Comparison of ENCODE assay signal across 14 mouse cellular contexts in genomic region chr5:126281057-126281728, GRCm38 (mm10).
DNase-seq lines count a peak whose midpoint lies in the region; ATAC-seq and TF ChIP-seq lines count a peak whose summit lies in the region.
"Had no signal": no experiment of that assay in that cellular context is flagged by ENCODE, and none has a peak within 500 bp of the region (broad histone marks: within the 10 kb centered on the region; RNA-seq: fewer than 3 reads in every experiment).

No protein-coding gene starts in this region.

- H3K27ac ChIP-seq in kidney, postnatal 0 days: no peak overlapping the region
- H3K27ac ChIP-seq in kidney, embryonic 14.5 days (ENCODE audit: low read depth, low read length): no peak overlapping the region
- H3K27ac ChIP-seq in midbrain, postnatal 0 days (ENCODE audit: low read depth, low read length): no peak overlapping the region
- H3K27ac ChIP-seq: embryonic facial prominence, embryonic 13.5 days; macrophage had no signal

- H3K9ac ChIP-seq in kidney, postnatal 0 days (ENCODE audit: low read depth, low read length): no peak overlapping the region
- no peak overlapping the region for H3K9ac ChIP-seq in kidney, embryonic 14.5 days (ENCODE audit: low read depth, low read length)
- no peak overlapping the region for H3K9ac ChIP-seq in midbrain, postnatal 0 days (replicated peaks; ENCODE audit: low read length, poor library complexity, severe bottlenecking)
- H3K9ac ChIP-seq: embryonic facial prominence, embryonic 13.5 days; liver, postnatal 0 days had no signal

- ATAC-seq in kidney, postnatal 0 days (replicated peaks; ENCODE audit: low FRiP score, low read depth): no peak
- ATAC-seq in kidney, embryonic 14.5 days (ENCODE audit: low FRiP score, low TSS enrichment): no peak
- no peak for ATAC-seq in midbrain, postnatal 0 days (ENCODE audit: low FRiP score)
- ATAC-seq in granulocyte monocyte progenitor cell, adult 5-6 weeks (replicated peaks; ENCODE audit: poor library complexity, severe bottlenecking): no peak
- ATAC-seq: liver, postnatal 0 days had no signal

- intact Hi-C loops in gastrocnemius, postnatal 14 days (cut with DNase I; ENCODE audit: low total_unique reads): no loop called here

- TF ChIP-seq CTCF in kidney, postnatal 0 days (IDR thresholded peaks at IDR 0.05; ENCODE audit: low read depth): no peak
- TF ChIP-seq CTCF in midbrain, postnatal 0 days (IDR thresholded peaks at IDR 0.05): no peak

- H3K36me3 ChIP-seq in kidney, postnatal 0 days (ENCODE audit: insufficient read depth, low read length): no peaks in the 10 kb centered on the region
- H3K36me3 ChIP-seq in kidney, embryonic 14.5 days (ENCODE audit: control insufficient read depth, insufficient read depth, low read length): no peaks in the 10 kb centered on the region
- H3K36me3 ChIP-seq in midbrain, postnatal 0 days (ENCODE audit: insufficient read depth, low read length): no peaks in the 10 kb centered on the region
- H3K36me3 ChIP-seq: embryonic facial prominence, embryonic 13.5 days had no signal

- H3K4me1 ChIP-seq in kidney, postnatal 0 days (replicated peaks; ENCODE audit: insufficient read depth, low read length): no peaks in the 10 kb centered on the region
- no peaks in the 10 kb centered on the region for H3K4me1 ChIP-seq in kidney, embryonic 14.5 days (ENCODE audit: control insufficient read depth, insufficient read depth, low read length)
- H3K4me1 ChIP-seq in midbrain, postnatal 0 days (ENCODE audit: insufficient read depth, low read length): peaks cover 2% of the 10 kb centered on the region; the same call in 1 of the 2 replicates

- no peak overlapping the region for H3K4me2 ChIP-seq in kidney, postnatal 0 days (ENCODE audit: low read length)
- H3K4me2 ChIP-seq in kidney, embryonic 14.5 days (replicated peaks; ENCODE audit: low read depth, low read length): no peak overlapping the region
- H3K4me2 ChIP-seq in midbrain, postnatal 0 days (ENCODE audit: low read depth, low read length, poor library complexity, severe bottlenecking): no peak overlapping the region
- H3K4me2 ChIP-seq: embryonic facial prominence, embryonic 13.5 days had no signal

- WGBS in kidney, postnatal 0 days: 24% methylated on average over 10 of the region's 10 CpGs
- WGBS in kidney, embryonic 14.5 days: 25% methylated on average over 10 of the region's 10 CpGs
- WGBS in midbrain, postnatal 0 days: 21% methylated on average over 10 of the region's 10 CpGs

- peak; percentile 4 to 9 for DNase-seq in cerebellum, postnatal 10 days
- DNase-seq in cerebellum, adult 11 months: no peak
- peak; percentile 4 for DNase-seq in kidney, postnatal 0 days (ENCODE audit: low spot score)
- DNase-seq in embryo, embryonic 9.5 days (ENCODE audit: extremely low spot score): peak; percentile 18
- DNase-seq in midbrain, postnatal 0 days (ENCODE audit: low spot score): peak; percentile 10
- no peak for DNase-seq in gastrocnemius, postnatal 14 days
- DNase-seq: cerebellum, adult 9-11 months; kidney, postnatal 14 days; liver, postnatal 0 days; thymus, postnatal 36 days had no signal

- no peaks in the 10 kb centered on the region for H3K9me3 ChIP-seq in kidney, postnatal 0 days (replicated peaks; ENCODE audit: low read length)
- no peaks in the 10 kb centered on the region for H3K9me3 ChIP-seq in kidney, embryonic 14.5 days (ENCODE audit: control insufficient read depth, low read length)
- H3K9me3 ChIP-seq in midbrain, postnatal 0 days (ENCODE audit: low read length): no peaks in the 10 kb centered on the region
- H3K9me3 ChIP-seq: embryonic facial prominence, embryonic 13.5 days had no signal

- no peak overlapping the region for H3K4me3 ChIP-seq in kidney, postnatal 0 days (replicated peaks; ENCODE audit: low read depth, low read length)
- H3K4me3 ChIP-seq in kidney, embryonic 14.5 days (ENCODE audit: low read length): no peak overlapping the region
- H3K4me3 ChIP-seq in midbrain, postnatal 0 days (ENCODE audit: low read depth, low read length): no peak overlapping the region
- H3K4me3 ChIP-seq: embryonic facial prominence, embryonic 13.5 days had no signal

- H3K27me3 ChIP-seq in kidney, postnatal 0 days (ENCODE audit: insufficient read depth, low read length): no peaks in the 10 kb centered on the region
- no peaks in the 10 kb centered on the region for H3K27me3 ChIP-seq in kidney, embryonic 14.5 days (ENCODE audit: control insufficient read depth, insufficient read depth, low read length)
- 0 out of 2 replicates have a peak, but pooled peaks cover 4% of the 10 kb centered on the region for H3K27me3 ChIP-seq in midbrain, postnatal 0 days (ENCODE audit: insufficient read depth, low read length)

Comparison
In these comparisons a context has a peak if more than half of its experiments do, and no peak if none do; other contexts are left out.
1. DNase-seq: peak in cerebellum, postnatal 10 days (2 of 2), kidney, postnatal 0 days (single experiment), embryo, embryonic 9.5 days (single experiment) and midbrain, postnatal 0 days (single experiment); none in cerebellum, adult 11 months (single experiment) and gastrocnemius, postnatal 14 days (single experiment).